Mouse (Mus musculus) lung, postnatal 0 days (tissue): ENCODE results near the gene Plxnb2.

Experiments
- CTCF ChIP-seq: IDR thresholded peaks from 2 replicates; pipeline ENCODE4 v1.5.1; 2016; ENCODE audit warnings: antibody characterized with exemption, mild to moderate bottlenecking
- EP300 ChIP-seq: IDR thresholded peaks from 2 replicates; pipeline ENCODE4 v1.6.1; 2016; ENCODE audit warnings: antibody characterized with exemption, mild to moderate bottlenecking, control low read depth

DNA sequence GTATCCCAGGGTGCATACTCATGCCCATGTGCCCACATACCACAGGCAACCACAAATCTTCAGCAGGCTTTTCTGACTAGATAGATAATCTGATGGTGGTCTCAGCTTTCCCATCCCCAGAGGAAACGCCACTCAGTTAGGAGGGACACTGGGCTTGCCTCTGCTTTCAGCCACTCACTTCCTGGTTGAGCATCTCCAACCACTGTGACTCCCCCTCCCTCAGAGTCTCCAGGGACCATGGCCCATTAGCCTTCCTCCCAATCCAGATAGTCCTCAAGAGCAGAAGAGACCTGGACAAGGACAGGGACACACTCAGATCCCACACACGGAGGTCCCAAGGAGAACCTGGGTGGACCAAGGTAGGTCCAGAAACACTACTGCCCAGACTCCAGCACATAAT lies 37.5 kb downstream of the Plxnb2 start:
- no peak for TF ChIP-seq CTCF
- TF ChIP-seq EP300: no peak
